Mouse (Mus musculus) heart, postnatal 36 days (tissue): ENCODE measurements around the gene Kcng4. TPM values are rescaled to one million over a fixed set of nuclear protein-coding genes. Genes with fewer than 3 reads are reported as not detected.

ENCODE experiments used
- total RNA-seq, 2 experiments: library from RNA; stranded (reverse); gene quantifications; 2 replicates each; pipeline ENCODE4 v1.2.3; 2021

The Kcng4 gene
- total RNA-seq, 2 experiments from 2014 or later = 0.11 to 0.22 TPM

Other genes starting within 250 kb of the Kcng4 start
- gene Mlycd, start 240.8 kb downstream of the Kcng4 start, total RNA-seq = 100 to 1,000 TPM; 124 to 152 TPM
- 1 to 10 TPM; 4.6 to 7.4 TPM for gene Osgin1, start 201.6 kb downstream of the Kcng4 start, total RNA-seq
- gene Necab2, start 189.0 kb downstream of the Kcng4 start, total RNA-seq = not detected
- not detected for gene Slc38a8, start 134.0 kb downstream of the Kcng4 start, total RNA-seq
- 10 to 100 TPM; 39.7 to 41.3 TPM for gene Mbtps1, start 76.9 kb downstream of the Kcng4 start, total RNA-seq
- gene Hsdl1, start 60.5 kb downstream of the Kcng4 start, total RNA-seq = 10 to 100 TPM; 19.1 to 21.1 TPM
- gene Dnaaf1, start 60.4 kb downstream of the Kcng4 start, total RNA-seq = not detected
- 1 to 10 TPM; 3.6 to 3.8 TPM for gene Taf1c, start 30.5 kb downstream of the Kcng4 start, total RNA-seq
- not detected for gene Adad2, start 22.9 kb downstream of the Kcng4 start, total RNA-seq
- gene Wfdc1, start 30.7 kb upstream of the Kcng4 start, total RNA-seq = 10 to 100 TPM; 33.5 to 40.7 TPM
- not detected for gene Atp2c2, start 64.3 kb upstream of the Kcng4 start, total RNA-seq
- gene Tldc1, start 142.7 kb upstream of the Kcng4 start, total RNA-seq = 10 to 100 TPM; 11.1 to 13.3 TPM
- 10 to 100 TPM; 17.5 to 19.0 TPM for gene Cotl1, start 204.9 kb upstream of the Kcng4 start, total RNA-seq
- 1 to 10 TPM; 2.5 to 2.6 TPM for gene Klhl36, start 226.6 kb upstream of the Kcng4 start, total RNA-seq